Mouse (Mus musculus): Measurements from ENCODE around the gene Galk1. TPM values are rescaled to one million over a fixed set of nuclear protein-coding genes. Genes with fewer than 3 reads are reported as not detected.
"Not testable (repeated sequence)": the region's sequence is repeated elsewhere in the genome, so short reads cannot be mapped to it uniquely, and the experiment has no call there.

Gene Galk1
- polyA plus RNA-seq, 1 experiment from 2014 or later = 192 TPM

DNA sequence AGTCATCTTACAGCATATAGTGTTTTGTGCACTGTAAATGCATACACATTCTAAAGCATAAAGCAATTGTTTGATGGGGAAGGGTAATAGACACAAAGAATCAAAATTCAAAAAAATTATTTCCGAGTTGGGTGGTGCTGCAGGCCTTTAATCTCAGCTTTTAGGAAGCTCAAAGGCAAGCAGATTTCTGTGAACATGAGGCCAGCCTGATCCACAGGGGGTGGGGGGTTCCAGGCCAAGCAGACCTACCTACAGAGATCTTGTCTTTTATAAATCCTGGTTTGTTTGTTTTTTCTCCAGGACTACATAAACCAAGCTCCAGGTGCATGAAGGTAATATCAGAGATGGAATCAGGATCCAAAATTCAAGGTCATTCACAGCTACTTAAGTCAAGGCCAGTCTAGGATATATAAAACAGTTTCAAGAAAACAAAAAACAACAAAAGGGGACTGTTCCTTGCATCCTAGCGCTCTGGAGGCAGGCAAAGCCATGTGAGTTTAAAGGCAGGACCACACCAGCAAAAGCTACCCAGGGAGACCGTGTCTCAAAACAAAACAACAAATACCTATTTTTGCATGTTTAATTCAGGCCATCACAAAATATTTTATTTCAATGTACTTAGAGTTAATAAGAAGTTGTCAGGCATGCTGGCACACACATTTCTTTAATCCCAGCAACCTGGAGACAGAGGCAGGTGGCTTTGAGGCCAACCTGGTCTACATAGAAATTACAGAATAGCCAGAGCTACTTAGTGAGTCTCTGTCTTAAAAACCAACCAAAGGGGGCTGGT lies 12.7 kb upstream of the Galk1 start:
- H3K27ac ChIP-seq (ENCODE audit: low read length) = peak overlapping the region; percentile 46; the same call in 1 of the 2 replicates
- no peak for ATAC-seq (ENCODE audit: low read depth)

DNA sequence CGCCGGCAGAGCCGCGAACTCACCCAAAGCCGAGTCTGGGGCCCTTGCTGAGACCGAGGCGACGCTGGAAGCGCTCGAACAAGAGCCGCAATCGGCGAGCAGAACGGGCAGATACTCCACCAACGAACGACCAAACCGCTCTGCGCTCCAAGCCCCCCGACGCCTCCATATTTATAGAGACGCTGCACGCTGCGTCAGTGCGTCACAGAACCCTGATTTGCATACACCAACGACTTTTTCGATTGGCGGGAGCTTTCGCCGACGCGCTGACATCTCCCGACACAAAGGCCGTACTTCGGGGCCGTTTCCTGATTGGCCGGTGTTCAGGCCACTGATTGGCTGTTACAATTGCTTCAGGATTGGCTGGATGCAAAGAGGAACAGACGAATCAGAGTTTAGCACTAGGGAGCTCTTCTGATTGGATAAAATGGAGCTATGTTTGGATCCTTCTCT lies 11.9 kb upstream of the Galk1 start:
- H3K4me2 ChIP-seq (ENCODE audit: low read depth, low read length) = no peak overlapping the region; the same call in none of the 2 replicates

More for the DNA sequence above, 12.7 kb upstream of the Galk1 start:
- Histone ChIP-seq H3K27me3 (ENCODE audit: control insufficient read depth, insufficient read depth, low read depth, low read length) (no peaks in the 10 kb centered on the region), H3K36me3 (ENCODE audit: control insufficient read depth, insufficient read depth) (peaks cover 13% of the 10 kb centered on the region), H3K9ac (ENCODE audit: low read depth, low read length) (no peak overlapping the region), H3K4me1 (ENCODE audit: control insufficient read depth, low read depth, low read length) (peaks cover 26% of the 10 kb centered on the region), H3K9me3 (replicated peaks; ENCODE audit: control insufficient read depth, low read length) (no peaks in the 10 kb centered on the region), H3K4me2 (ENCODE audit: low read depth, low read length) (no peak overlapping the region), H3K4me3 (ENCODE audit: low read depth, low read length) (no peak overlapping the region)
- 91% methylated on average over 3 of the region's 3 CpGs for WGBS (ENCODE audit: insufficient replicate concordance)

DNA sequence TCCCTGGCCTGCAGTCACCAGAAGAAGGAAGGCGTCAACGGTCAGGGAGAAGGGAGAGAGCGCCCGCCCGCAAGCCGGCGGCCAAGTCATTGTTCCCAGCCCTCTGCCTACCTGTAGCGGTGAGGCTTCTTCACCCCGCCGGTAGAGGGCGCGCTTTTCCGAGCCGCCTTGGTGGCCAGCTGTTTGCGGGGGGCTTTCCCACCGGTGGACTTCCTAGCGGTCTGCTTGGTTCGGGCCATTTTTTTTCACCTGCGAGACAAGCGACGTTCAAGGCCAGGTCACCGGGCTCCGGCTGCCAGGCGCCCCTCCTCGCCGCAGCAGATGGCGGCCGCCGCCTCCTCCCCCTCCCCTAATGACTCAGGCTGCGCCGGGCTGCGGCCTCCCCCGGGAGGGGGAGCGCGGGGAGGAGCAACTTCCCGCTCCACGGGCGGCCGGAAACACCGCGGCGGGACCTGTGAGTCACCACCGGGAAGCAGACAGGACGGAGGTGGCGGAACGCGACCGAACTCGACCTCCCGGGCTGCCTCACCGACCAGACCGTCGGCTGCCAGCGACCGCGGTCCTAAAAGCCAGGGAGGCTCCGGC lies 11.3 kb upstream of the Galk1 start:
- H3K9me3 ChIP-seq (replicated peaks; ENCODE audit: control insufficient read depth, low read length) = no peaks in the 10 kb centered on the region
- H3K27ac ChIP-seq (ENCODE audit: low read length) = peak overlapping the region; percentile 98
- H3K36me3 ChIP-seq (ENCODE audit: control insufficient read depth, insufficient read depth) = peaks cover 13% of the 10 kb centered on the region
- H3K4me3 ChIP-seq (ENCODE audit: low read depth, low read length) = peak overlapping the region; percentile 91
- H3K4me1 ChIP-seq (ENCODE audit: control insufficient read depth, low read depth, low read length) = peaks cover 17% of the 10 kb centered on the region
- H3K9ac ChIP-seq (ENCODE audit: low read depth, low read length) = peak overlapping the region; percentile 99
- under 1% methylated on average over 53 of the region's 57 CpGs for WGBS (ENCODE audit: insufficient replicate concordance)
- ATAC-seq (ENCODE audit: low read depth) = peak; percentile 52
- H3K4me2 ChIP-seq (ENCODE audit: low read depth, low read length) = peak overlapping the region; percentile 48
- H3K27me3 ChIP-seq (ENCODE audit: control insufficient read depth, insufficient read depth, low read depth, low read length) = no peaks in the 10 kb centered on the region

More for the DNA sequence above, 11.9 kb upstream of the Galk1 start:
- peak overlapping the region; percentile 91 for H3K4me3 ChIP-seq (ENCODE audit: low read depth, low read length)
- peaks cover 22% of the 10 kb centered on the region for H3K4me1 ChIP-seq (ENCODE audit: control insufficient read depth, low read depth, low read length)
- no peaks in the 10 kb centered on the region for H3K9me3 ChIP-seq (replicated peaks; ENCODE audit: control insufficient read depth, low read length)
- WGBS (ENCODE audit: insufficient replicate concordance) = under 1% methylated on average over 37 of the region's 37 CpGs
- H3K27me3 ChIP-seq (ENCODE audit: control insufficient read depth, insufficient read depth, low read depth, low read length) = no peaks in the 10 kb centered on the region
- ATAC-seq (ENCODE audit: low read depth) = peak; percentile 95
- H3K36me3 ChIP-seq (ENCODE audit: control insufficient read depth, insufficient read depth) = peaks cover 13% of the 10 kb centered on the region
- H3K9ac ChIP-seq (ENCODE audit: low read depth, low read length) = peak overlapping the region; percentile 99
- peak overlapping the region; percentile 98 for H3K27ac ChIP-seq (ENCODE audit: low read length)

GRCm38 (mm10) chr11:116023074-116023770 lies 10.7 kb upstream of the Galk1 start:
- WGBS (ENCODE audit: insufficient replicate concordance) = 2% methylated on average over 18 of the region's 18 CpGs
- Histone ChIP-seq H3K36me3 (ENCODE audit: control insufficient read depth, insufficient read depth) (peaks cover 13% of the 10 kb centered on the region), H3K9ac (ENCODE audit: low read depth, low read length) (peak overlapping the region; percentile 99), H3K27ac (ENCODE audit: low read length) (peak overlapping the region; percentile 98), H3K4me1 (ENCODE audit: control insufficient read depth, low read depth, low read length) (peaks cover 15% of the 10 kb centered on the region), H3K4me3 (ENCODE audit: low read depth, low read length) (peak overlapping the region; percentile 91), H3K4me2 (ENCODE audit: low read depth, low read length) (peak overlapping the region; percentile 48)
- not testable (repeated sequence) for H3K9me3 ChIP-seq (replicated peaks; ENCODE audit: control insufficient read depth, low read length); H3K27me3 ChIP-seq (ENCODE audit: control insufficient read depth, insufficient read depth, low read depth, low read length); ATAC-seq (ENCODE audit: low read depth)

DNA sequence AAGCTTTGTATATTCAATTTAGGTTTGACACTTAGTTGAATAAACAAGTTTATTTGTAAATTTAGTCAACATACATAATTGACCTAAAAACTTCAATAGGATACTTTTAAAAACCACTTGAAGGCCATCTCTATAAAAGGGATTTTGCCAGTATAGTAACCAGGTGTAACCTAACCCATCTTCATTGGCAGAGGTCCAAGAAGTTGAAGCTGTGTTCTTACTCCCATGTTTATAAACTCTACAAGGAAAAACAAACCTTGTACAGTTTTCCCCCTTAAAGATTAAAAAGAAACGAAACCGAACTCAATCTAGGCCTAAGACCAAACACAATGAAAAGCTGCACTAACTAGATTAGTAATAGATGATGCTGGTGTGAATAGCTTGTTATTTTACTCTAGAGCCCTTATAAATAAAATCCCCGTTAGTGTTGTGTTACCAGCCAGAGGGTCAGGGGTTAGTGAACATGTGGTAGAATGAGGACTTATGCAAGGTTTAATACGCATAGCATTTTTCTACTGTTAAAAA lies 9.8 kb upstream of the Galk1 start:
- Histone ChIP-seq H3K4me1 (ENCODE audit: control insufficient read depth, low read depth, low read length) (peaks cover 13% of the 10 kb centered on the region), H3K27ac (ENCODE audit: low read length) (no peak overlapping the region), H3K4me3 (ENCODE audit: low read depth, low read length) (peak overlapping the region; percentile 57), H3K4me2 (ENCODE audit: low read depth, low read length) (peak overlapping the region; percentile 66), H3K36me3 (ENCODE audit: control insufficient read depth, insufficient read depth) (peaks cover 13% of the 10 kb centered on the region), H3K27me3 (ENCODE audit: control insufficient read depth, insufficient read depth, low read depth, low read length) (no peaks in the 10 kb centered on the region), H3K9me3 (replicated peaks; ENCODE audit: control insufficient read depth, low read length) (no peaks in the 10 kb centered on the region), H3K9ac (ENCODE audit: low read depth, low read length) (peak overlapping the region; percentile 54)
- WGBS (ENCODE audit: insufficient replicate concordance) = 76% methylated on average over 4 of the region's 4 CpGs
- ATAC-seq (ENCODE audit: low read depth) = no peak

- H3K27ac ChIP-seq (ENCODE audit: low read length) = peak overlapping the region; percentile 12; the same call in 1 of the 2 replicates
These were observed 9.1 kb upstream of the Galk1 start for GRCm38 (mm10) chr11:116021328-116022220.

DNA sequence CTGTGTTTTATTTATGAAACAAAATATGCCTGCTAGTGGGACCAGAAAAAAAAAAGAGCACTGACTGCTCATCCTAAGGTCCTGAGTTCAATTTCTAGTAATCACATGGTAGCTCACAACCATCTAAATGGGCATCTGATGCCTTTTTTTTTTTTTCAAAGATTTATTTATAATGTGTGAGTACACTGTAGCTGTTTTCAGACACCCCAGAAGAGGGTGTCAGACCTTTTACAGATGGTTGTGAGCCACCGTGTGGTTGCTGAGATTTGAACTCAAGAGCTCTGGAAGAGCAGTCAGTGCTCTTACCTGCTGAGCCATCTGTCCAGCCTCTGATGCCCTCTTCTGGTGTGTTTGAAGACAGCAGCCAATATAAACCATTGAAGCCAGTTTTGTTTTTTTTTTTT lies 8.0 kb upstream of the Galk1 start:
- Histone ChIP-seq H3K9ac (ENCODE audit: low read depth, low read length) (no peak overlapping the region), H3K36me3 (ENCODE audit: control insufficient read depth, insufficient read depth) (peaks cover 13% of the 10 kb centered on the region), H3K9me3 (replicated peaks; ENCODE audit: control insufficient read depth, low read length) (no peaks in the 10 kb centered on the region), H3K27me3 (ENCODE audit: control insufficient read depth, insufficient read depth, low read depth, low read length) (no peaks in the 10 kb centered on the region), H3K4me2 (ENCODE audit: low read depth, low read length) (no peak overlapping the region), H3K27ac (ENCODE audit: low read length) (no peak overlapping the region), H3K4me1 (ENCODE audit: control insufficient read depth, low read depth, low read length) (peaks cover 13% of the 10 kb centered on the region), H3K4me3 (ENCODE audit: low read depth, low read length) (no peak overlapping the region)
- WGBS (ENCODE audit: insufficient replicate concordance) = 10% methylated on average over 1 of the region's 1 CpGs
- no peak for ATAC-seq (ENCODE audit: low read depth)

More at GRCm38 (mm10) chr11:116021328-116022220, 9.1 kb upstream of the Galk1 start:
- H3K4me3 ChIP-seq (ENCODE audit: low read depth, low read length) = peak overlapping the region; percentile 19; the same call in 1 of the 2 replicates
- H3K9ac ChIP-seq (ENCODE audit: low read depth, low read length) = no peak overlapping the region
- no peaks in the 10 kb centered on the region for H3K27me3 ChIP-seq (ENCODE audit: control insufficient read depth, insufficient read depth, low read depth, low read length)
- WGBS (ENCODE audit: insufficient replicate concordance) = 59% methylated on average over 6 of the region's 6 CpGs
- peaks cover 13% of the 10 kb centered on the region for H3K4me1 ChIP-seq (ENCODE audit: control insufficient read depth, low read depth, low read length)
- peaks cover 13% of the 10 kb centered on the region for H3K36me3 ChIP-seq (ENCODE audit: control insufficient read depth, insufficient read depth)
- H3K9me3 ChIP-seq (replicated peaks; ENCODE audit: control insufficient read depth, low read length) = no peaks in the 10 kb centered on the region
- no peak for ATAC-seq (ENCODE audit: low read depth)
- H3K4me2 ChIP-seq (ENCODE audit: low read depth, low read length) = no peak overlapping the region

- Histone ChIP-seq H3K27me3 (ENCODE audit: control insufficient read depth, insufficient read depth, low read depth, low read length) (no peaks in the 10 kb centered on the region), H3K9ac (ENCODE audit: low read depth, low read length) (no peak overlapping the region), H3K36me3 (ENCODE audit: control insufficient read depth, insufficient read depth) (peaks cover 13% of the 10 kb centered on the region), H3K4me1 (ENCODE audit: control insufficient read depth, low read depth, low read length) (peaks cover 11% of the 10 kb centered on the region), H3K4me2 (ENCODE audit: low read depth, low read length) (no peak overlapping the region), H3K4me3 (ENCODE audit: low read depth, low read length) (no peak overlapping the region), H3K27ac (ENCODE audit: low read length) (no peak overlapping the region), H3K9me3 (replicated peaks; ENCODE audit: control insufficient read depth, low read length) (no peaks in the 10 kb centered on the region)
- ATAC-seq (ENCODE audit: low read depth) = no peak
- 72% methylated on average over 2 of the region's 2 CpGs for WGBS (ENCODE audit: insufficient replicate concordance)
These were observed 7.5 kb upstream of the Galk1 start for GRCm38 (mm10) chr11:116019976-116020411.
